Mouse (Mus musculus): ENCODE results near the gene Gmeb2. TPM values are rescaled to one million over a fixed set of nuclear protein-coding genes. Genes with fewer than 3 reads are reported as not detected.
"Not testable (repeated sequence)": the region's sequence is repeated elsewhere in the genome, so short reads cannot be mapped to it uniquely, and the experiment has no call there.

Gmeb2 gene
- polyA plus RNA-seq (2015; fragmentation: Nextera tagmentation; extraction: Ambion mirVana) = 20.2 and 20.3 TPM in 2 replicates

DNA sequence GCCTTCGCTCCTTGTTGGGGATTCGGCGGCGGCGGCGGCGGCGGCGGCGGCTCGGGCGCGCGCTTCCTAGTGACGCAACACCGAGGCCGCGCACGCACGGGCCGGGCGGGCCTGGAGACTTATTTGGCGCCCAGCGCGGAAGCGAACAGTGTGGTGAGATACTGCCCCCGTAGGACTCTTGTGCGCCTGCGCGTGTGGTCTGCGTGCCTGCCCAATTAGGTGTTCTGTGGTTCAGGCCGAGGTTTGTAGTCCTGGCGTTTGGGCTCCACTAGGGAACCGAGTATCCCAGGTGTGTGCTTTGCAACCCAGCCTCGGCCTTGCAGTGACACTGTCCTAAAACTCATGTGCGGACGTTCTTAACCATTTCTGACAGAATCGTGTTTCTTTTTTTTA, at the start of gene Gmeb2:
TSS of gene Gmeb2 (minus strand) at position 78 of the 393 bp plus-strand sequence.
- WGBS = under 1% methylated on average over 29 of the region's 38 CpGs
- Histone ChIP-seq H3K4me1 (peaks cover 23% of the 10 kb centered on the region), H3K27ac (replicated peaks) (peak within 1 kb of the TSS; percentile 97), H3K4me3 (peak within 1 kb of the TSS; percentile 85), H3K9ac (replicated peaks) (peak within 1 kb of the TSS; percentile 96), H3K4me2 (replicated peaks) (peak within 1 kb of the TSS; percentile 70)
- peak; percentile 97 for ATAC-seq (replicated peaks)
- H3K36me3 ChIP-seq, H3K27me3 ChIP-seq, H3K9me3 ChIP-seq: not testable (repeated sequence)

DNA sequence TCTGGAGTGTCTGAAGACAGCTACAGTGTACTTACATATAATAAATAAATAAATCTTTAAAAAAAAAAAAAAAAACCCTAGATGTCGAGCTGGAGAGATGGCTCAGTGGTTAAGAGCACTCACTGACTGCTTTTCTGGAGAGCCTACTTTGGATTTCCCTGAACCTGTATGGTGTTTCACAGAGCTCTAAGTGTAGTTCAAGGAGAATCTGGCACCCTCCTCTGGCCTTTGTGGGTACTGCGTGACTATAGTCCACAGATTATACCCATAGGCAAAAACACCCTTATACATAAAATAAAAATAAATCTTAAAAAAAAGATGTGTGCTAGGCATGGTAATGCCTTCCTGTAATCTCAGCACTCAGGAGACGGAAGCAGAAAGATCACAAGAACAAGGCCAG, 46.2 kb upstream of the Gmeb2 start:
- ATAC-seq (replicated peaks) = 0 out of 2 replicates have a peak, but pooled peaks have one; percentile 60
- no peaks in the 10 kb centered on the region for H3K27me3 ChIP-seq
- WGBS = 56% methylated on average over 3 of the region's 3 CpGs
- H3K9ac ChIP-seq (replicated peaks) = no peak overlapping the region
- H3K4me3 ChIP-seq = no peak overlapping the region
- H3K4me1 ChIP-seq = no peaks in the 10 kb centered on the region
- H3K27ac ChIP-seq (replicated peaks) = no peak overlapping the region
- no peaks in the 10 kb centered on the region for H3K9me3 ChIP-seq
- no peak overlapping the region for H3K4me2 ChIP-seq (replicated peaks)
- H3K36me3 ChIP-seq = peaks cover 63% of the 10 kb centered on the region

DNA sequence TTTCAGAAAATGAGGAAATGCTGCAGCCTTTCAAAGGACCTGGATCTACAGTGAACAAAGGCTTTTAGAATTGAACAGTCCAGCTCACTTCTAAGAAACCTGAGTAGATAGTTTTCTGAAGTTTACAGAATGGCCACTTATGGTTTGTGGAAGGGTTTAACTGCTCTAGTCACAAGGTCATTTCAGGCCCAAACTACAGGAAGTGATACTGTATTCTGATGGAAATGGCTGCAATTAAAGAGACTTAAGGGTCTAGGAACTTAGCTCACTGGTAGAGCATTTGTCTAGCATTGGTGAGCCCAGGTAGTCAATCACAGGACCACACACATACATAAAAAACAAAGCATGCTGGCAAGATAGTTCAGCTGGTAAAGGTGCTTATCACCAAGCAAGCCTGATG, 44.7 kb upstream of the Gmeb2 start:
- no peaks in the 10 kb centered on the region for H3K4me1 ChIP-seq
- H3K9ac ChIP-seq (replicated peaks) = no peak overlapping the region
- no peaks in the 10 kb centered on the region for H3K27me3 ChIP-seq
- H3K4me3 ChIP-seq = no peak overlapping the region
- no peak overlapping the region for H3K27ac ChIP-seq (replicated peaks)
- H3K36me3 ChIP-seq = peaks cover 61% of the 10 kb centered on the region
- no peak overlapping the region for H3K4me2 ChIP-seq (replicated peaks)
- ATAC-seq (replicated peaks) = no peak
- H3K9me3 ChIP-seq = no peaks in the 10 kb centered on the region

DNA sequence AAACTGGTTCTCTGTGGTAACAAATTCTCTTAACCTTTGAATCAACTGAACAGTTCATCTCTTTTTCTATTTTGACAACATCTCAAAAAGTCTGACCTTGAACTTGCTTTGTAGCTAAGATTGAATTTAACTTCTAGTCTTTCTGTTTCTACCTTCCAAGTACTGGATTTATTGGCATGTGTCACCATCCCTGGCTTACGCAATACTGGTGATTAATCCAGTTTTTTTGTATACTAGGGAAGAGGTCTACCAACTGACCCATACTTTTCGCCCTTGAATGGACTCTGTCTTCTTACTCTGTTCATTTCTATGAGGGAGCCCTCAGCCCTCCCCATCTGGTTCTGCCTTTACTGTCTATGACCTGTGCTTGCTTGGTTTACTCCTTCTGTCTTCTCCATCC, 38.3 kb upstream of the Gmeb2 start:
- ATAC-seq (replicated peaks) = no peak
- peaks cover 58% of the 10 kb centered on the region for H3K36me3 ChIP-seq
- no peaks in the 10 kb centered on the region for H3K27me3 ChIP-seq
- 99% methylated on average over 2 of the region's 2 CpGs for WGBS
- H3K4me2 ChIP-seq (replicated peaks) = no peak overlapping the region
- H3K9ac ChIP-seq (replicated peaks) = no peak overlapping the region
- no peaks in the 10 kb centered on the region for H3K4me1 ChIP-seq
- no peaks in the 10 kb centered on the region for H3K9me3 ChIP-seq
- H3K27ac ChIP-seq (replicated peaks) = no peak overlapping the region
- H3K4me3 ChIP-seq = no peak overlapping the region

DNA sequence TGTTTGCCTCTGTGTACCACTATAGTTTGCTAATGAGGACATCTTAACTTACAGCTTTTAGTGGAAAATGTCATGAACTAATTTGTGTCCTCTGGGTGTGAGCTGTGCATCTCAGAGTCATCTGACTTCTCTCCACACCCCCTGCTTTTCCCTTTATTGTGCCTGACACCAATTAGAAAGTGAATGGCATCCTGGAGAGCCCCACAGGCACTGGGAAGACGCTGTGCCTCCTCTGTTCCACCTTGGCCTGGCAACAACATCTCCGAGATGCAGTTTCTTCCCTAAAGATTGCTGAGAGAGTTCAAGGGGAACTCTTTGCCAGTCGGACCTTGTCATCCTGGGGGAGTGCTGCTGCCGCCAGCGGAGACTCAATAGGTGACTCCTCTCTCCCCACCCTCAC, 34.3 kb upstream of the Gmeb2 start:
- WGBS = 84% methylated on average over 5 of the region's 5 CpGs
- H3K9me3 ChIP-seq = no peaks in the 10 kb centered on the region
- peaks cover 36% of the 10 kb centered on the region for H3K36me3 ChIP-seq
- H3K4me2 ChIP-seq (replicated peaks) = no peak overlapping the region
- H3K27me3 ChIP-seq = no peaks in the 10 kb centered on the region
- H3K4me1 ChIP-seq = peaks cover 11% of the 10 kb centered on the region
- H3K27ac ChIP-seq (replicated peaks) = no peak overlapping the region
- no peak overlapping the region for H3K4me3 ChIP-seq
- ATAC-seq (replicated peaks) = no peak
- no peak overlapping the region for H3K9ac ChIP-seq (replicated peaks)

DNA sequence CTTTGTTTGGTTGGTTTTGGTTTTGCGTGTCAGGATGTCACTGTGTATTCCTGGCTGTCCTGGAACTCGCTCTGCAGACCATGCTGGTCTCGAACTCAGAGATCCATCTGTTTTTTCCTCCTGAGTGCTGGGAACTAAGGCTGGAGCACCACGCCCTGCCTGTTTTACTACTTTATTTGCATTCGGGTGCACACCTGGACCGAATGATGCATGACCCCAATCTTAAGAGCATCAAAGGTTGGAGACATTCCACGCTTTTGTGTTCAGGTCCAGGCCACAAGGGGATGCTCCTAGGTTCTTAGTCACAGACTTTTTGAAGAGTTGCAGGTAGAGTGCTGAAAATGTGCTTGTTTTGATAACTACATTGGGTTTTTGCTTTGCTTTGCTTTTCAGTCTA, 32.3 kb upstream of the Gmeb2 start:
- Histone ChIP-seq H3K4me3 (peak overlapping the region; percentile 60), H3K9ac (replicated peaks) (peak overlapping the region; percentile 51), H3K27ac (replicated peaks) (peak overlapping the region; percentile 50; the same call in 1 of the 2 replicates), H3K27me3 (no peaks in the 10 kb centered on the region), H3K4me1 (peaks cover 11% of the 10 kb centered on the region), H3K9me3 (no peaks in the 10 kb centered on the region), H3K36me3 (peaks cover 24% of the 10 kb centered on the region), H3K4me2 (replicated peaks) (peak overlapping the region; percentile 70)
- no peak; the same call in none of the 2 replicates for ATAC-seq (replicated peaks)
- 11% methylated on average over 7 of the region's 7 CpGs for WGBS

DNA sequence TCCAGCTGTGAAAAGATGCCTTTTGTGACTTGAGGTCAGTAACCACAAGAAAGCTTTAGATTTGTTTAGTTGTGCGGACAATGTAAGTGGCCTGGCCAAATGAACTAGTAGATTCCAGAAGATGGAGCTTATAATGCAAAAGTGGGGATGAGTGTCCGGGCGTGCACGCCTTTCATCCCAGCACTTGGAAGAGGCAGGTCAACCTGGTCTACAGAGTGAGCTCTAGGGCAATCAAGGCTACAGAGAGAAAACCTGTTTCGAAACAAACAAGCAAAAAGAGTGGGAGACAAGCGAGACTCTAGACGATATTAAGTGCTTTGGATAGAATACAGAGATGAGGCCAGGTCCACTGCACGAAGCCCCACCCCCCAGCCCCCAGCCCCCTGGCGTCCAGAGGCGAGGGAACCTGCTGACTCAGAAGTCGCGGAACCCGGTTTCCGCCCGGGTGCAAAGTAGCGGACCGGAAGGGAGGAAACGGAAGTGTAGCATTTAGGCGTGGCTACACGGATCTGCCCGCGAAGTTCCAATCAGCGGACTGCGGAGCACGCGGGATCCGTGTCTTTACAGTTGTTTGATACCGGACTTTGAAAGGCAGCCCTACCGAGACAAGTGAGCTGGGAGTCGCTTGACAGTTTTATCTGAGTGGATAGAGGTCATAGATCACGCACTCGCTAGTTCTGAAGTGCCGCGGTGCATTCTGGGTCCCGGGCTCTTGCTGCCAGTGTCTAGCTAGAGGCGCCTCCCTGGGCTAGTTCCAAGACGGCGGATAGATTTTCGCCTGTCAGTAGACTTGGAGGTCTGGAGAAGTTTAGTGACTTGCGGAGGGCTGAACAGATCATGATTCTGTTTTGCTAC, 31.6 kb upstream of the Gmeb2 start, which contains the start of gene Rtel1:
TSS of gene Rtel1 (plus strand) at position 492 of the 855 bp plus-strand sequence.
- Histone ChIP-seq H3K9me3 (no peaks in the 10 kb centered on the region), H3K27me3 (no peaks in the 10 kb centered on the region), H3K9ac (replicated peaks) (peak within 1 kb of the TSS; percentile 51), H3K4me2 (replicated peaks) (peak within 1 kb of the TSS; percentile 70), H3K4me3 (peak within 1 kb of the TSS; percentile 60), H3K27ac (replicated peaks) (peak within 1 kb of the TSS; percentile 50), H3K4me1 (peaks cover 14% of the 10 kb centered on the region), H3K36me3 (peaks cover 19% of the 10 kb centered on the region)
- 6% methylated on average over 40 of the region's 40 CpGs for WGBS
- ATAC-seq (replicated peaks) = peak; percentile 93

DNA sequence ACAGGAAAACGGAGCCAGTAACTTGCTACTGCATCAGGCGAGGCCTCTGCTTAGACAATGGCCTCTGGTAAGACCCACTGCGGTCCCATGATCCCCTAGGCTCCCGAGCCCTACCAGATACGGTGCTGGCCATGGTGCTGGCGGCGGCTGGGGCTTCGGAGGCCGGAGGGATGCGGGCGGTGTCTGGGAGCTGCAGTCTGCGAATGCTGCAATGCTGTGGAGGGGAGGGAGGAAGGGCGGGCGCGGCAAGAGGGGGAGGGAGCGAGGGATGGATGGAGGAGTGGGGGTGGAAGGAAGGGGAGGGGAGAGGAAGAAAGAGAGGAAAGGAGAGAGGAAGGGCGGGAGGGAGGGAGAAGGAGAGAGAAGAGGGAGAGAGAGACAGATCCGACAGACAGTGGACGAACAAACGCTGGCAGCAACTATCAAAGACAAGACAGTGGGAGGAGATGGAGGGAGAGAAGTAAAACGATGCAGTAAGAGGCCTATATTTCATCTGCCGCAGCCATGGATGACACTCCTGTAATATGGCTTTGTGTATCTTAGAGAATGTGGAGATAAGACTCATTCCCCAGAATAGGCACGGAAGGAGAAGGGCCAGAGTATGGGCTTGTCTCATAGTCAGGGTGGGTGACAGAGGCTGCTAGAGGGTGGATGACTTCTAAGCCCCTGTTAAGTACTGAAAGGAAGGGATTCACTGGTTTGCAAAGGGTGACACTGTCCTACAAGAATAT, 26.4 kb upstream of the Gmeb2 start, which contains the start of gene Stmn3:
TSS of gene Stmn3 (minus strand) at position 421 of the 731 bp plus-strand sequence.
- Histone ChIP-seq H3K27ac (replicated peaks) (peak within 1 kb of the TSS; percentile 96), H3K4me3 (peak within 1 kb of the TSS; percentile 69), H3K4me2 (replicated peaks) (peak within 1 kb of the TSS; percentile 61), H3K27me3 (no peaks in the 10 kb centered on the region), H3K9ac (replicated peaks) (peak within 1 kb of the TSS; percentile 91), H3K4me1 (peaks cover 21% of the 10 kb centered on the region), H3K9me3 (no peaks in the 10 kb centered on the region), H3K36me3 (peaks cover 3% of the 10 kb centered on the region; the same call in 1 of the 2 replicates)
- peak; percentile 94 for ATAC-seq (replicated peaks)
- WGBS = 3% methylated on average over 23 of the region's 23 CpGs

DNA sequence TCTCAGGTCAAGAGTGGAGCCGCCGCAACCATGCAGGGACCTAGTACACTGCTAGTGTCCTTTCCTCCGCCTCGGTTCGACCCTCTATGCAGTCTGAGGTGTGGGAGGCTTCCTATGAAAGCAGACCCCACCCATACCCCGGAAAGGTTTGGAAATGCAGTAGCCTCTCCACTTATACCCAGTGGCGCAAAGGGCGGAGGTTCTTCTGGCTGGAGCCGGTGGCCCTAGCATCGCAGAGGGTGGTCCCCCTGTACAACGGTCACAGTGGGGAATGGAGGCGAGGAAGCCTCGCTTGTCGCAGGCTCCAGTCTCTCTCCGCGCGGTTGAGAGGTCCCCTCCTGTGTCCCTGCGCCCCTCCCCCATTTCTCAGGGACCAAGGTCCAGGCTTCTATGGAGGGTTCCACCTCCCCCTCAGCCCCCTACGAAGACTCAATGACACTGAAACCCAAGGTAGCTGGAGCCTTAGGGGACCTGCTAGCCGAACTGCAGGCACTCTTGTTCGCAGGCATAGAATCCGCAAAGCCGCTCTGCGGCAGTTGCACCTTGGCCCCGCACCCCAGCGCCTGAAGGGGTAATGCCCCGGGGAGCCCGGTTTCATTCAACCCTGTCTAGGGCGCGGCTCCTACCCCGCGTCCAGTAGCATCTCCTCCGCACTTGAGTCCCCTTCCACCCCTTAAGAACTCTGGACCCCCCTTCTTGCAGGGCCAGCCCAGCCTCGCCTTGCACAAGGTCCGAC, 25.7 kb upstream of the Gmeb2 start:
- H3K9ac ChIP-seq (replicated peaks) = peak overlapping the region; percentile 91
- peaks cover 18% of the 10 kb centered on the region for H3K4me1 ChIP-seq
- whole genome bisulfite sequencing = under 1% methylated on average over 35 of the region's 35 CpGs
- no peaks in the 10 kb centered on the region for H3K27me3 ChIP-seq
- peak overlapping the region; percentile 61 for H3K4me2 ChIP-seq (replicated peaks)
- H3K36me3 ChIP-seq = peaks cover 10% of the 10 kb centered on the region
- H3K27ac ChIP-seq (replicated peaks) = peak overlapping the region; percentile 96
- H3K4me3 ChIP-seq = peak overlapping the region; percentile 69
- H3K9me3 ChIP-seq = no peaks in the 10 kb centered on the region
- peak; percentile 86 for ATAC-seq (replicated peaks)

DNA sequence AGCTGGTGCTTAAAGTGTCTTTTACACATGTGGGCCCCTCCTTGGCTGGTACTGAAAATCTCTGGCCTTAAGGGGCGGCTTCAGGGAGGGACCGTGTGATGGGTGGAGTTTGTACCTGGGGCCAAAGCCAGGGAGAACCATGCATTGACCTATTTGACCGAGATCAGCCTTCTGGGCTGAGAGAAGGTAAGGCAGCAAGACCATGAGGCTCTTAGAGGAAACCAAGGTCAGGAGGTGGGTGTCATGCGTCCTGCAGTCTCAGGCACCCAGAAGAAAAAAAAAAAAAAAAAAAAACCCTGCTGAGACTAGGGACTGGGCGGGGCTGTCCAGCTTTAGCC, 25.1 kb upstream of the Gmeb2 start:
- Histone ChIP-seq H3K9ac (replicated peaks) (peak overlapping the region; percentile 91), H3K36me3 (peaks cover 15% of the 10 kb centered on the region), H3K4me2 (replicated peaks) (peak overlapping the region; percentile 61), H3K27ac (replicated peaks) (peak overlapping the region; percentile 96), H3K4me1 (peaks cover 18% of the 10 kb centered on the region), H3K9me3 (no peaks in the 10 kb centered on the region), H3K27me3 (no peaks in the 10 kb centered on the region), H3K4me3 (peak overlapping the region; percentile 69)
- WGBS = 14% methylated on average over 5 of the region's 5 CpGs
- ATAC-seq (replicated peaks) = no peak

DNA sequence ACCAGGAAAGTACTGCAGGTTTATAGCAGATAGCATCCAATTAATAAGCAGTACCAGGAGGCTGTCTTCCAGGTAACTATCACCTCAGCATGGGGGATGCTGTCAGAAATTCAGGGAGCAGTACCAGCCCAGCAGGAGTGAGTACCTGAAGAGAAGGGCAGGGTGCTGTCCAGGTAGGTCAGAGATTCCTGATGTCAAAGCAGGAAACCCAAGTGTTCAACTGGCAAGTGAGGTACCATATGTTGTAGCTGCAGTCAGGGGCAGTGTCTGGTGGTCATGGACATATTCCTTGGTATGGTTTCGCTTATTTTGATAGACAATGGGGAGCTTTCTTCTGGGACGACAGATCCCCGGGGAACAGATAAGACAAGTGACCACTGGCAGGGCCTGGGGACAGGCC, 24.6 kb upstream of the Gmeb2 start:
- peak overlapping the region; percentile 61 for H3K4me2 ChIP-seq (replicated peaks)
- peaks cover 21% of the 10 kb centered on the region for H3K36me3 ChIP-seq
- peaks cover 20% of the 10 kb centered on the region for H3K4me1 ChIP-seq
- H3K27ac ChIP-seq (replicated peaks) = no peak overlapping the region
- H3K4me3 ChIP-seq = peak overlapping the region; percentile 69
- 71% methylated on average over 3 of the region's 3 CpGs for WGBS
- H3K27me3 ChIP-seq = no peaks in the 10 kb centered on the region
- no peaks in the 10 kb centered on the region for H3K9me3 ChIP-seq
- peak overlapping the region; percentile 91 for H3K9ac ChIP-seq (replicated peaks)
- no peak for ATAC-seq (replicated peaks)
